Mouse (Mus musculus) thymus, postnatal 36 days (tissue): ENCODE measurements around the gene Ccm2l.

Source experiments
- DNase-seq, 2 experiments: peaks; one replicate each; pipeline ENCODE4 v3.0.0; 2022; ENCODE audit warnings: mixed read lengths in 2 of 2

Ccm2l gene

GRCm38 (mm10) chr2:153052700-153053351 lies 12.9 kb upstream of the Ccm2l start:
- DNase-seq, result peak; percentile 19 to 43

- no peak for DNase-seq
These were observed 11.9 kb upstream of the Ccm2l start for GRCm38 (mm10) chr2:153053896-153054295.

GRCm38 (mm10) chr2:153055270-153055920 lies 10.4 kb upstream of the Ccm2l start:
- no peak for DNase-seq

GRCm38 (mm10) chr2:153058365-153058764 lies 7.4 kb upstream of the Ccm2l start:
- DNase-seq, result no peak

- DNase-seq, result no peak
These were observed 5.5 kb upstream of the Ccm2l start for GRCm38 (mm10) chr2:153060216-153060615.

- no peak for DNase-seq
These were observed 2.4 kb upstream of the Ccm2l start for GRCm38 (mm10) chr2:153063394-153063793.

- no peak for DNase-seq
These were observed 1.4 kb upstream of the Ccm2l start for GRCm38 (mm10) chr2:153064190-153064970.

GRCm38 (mm10) chr2:153066991-153067390 lies 1.2 kb downstream of the Ccm2l start:
- no peak for DNase-seq

- peak in 1 of 2 experiments; percentile 11 for DNase-seq
These were observed 5.2 kb downstream of the Ccm2l start for GRCm38 (mm10) chr2:153070762-153071490.

- DNase-seq, result no peak
These were observed 5.9 kb downstream of the Ccm2l start for GRCm38 (mm10) chr2:153071491-153072184.

- DNase-seq, result no peak
These were observed 8.9 kb downstream of the Ccm2l start for GRCm38 (mm10) chr2:153074651-153075050.

- no peak for DNase-seq
These were observed 10.2 kb downstream of the Ccm2l start for GRCm38 (mm10) chr2:153075961-153076360.

- peak; percentile 56 to 70 for DNase-seq
These were observed 15.2 kb downstream of the Ccm2l start for GRCm38 (mm10) chr2:153080841-153081523.

GRCm38 (mm10) chr2:153081866-153082265 lies 16.1 kb downstream of the Ccm2l start:
- DNase-seq, result no peak

- DNase-seq, result no peak
These were observed 17.5 kb downstream of the Ccm2l start for GRCm38 (mm10) chr2:153083275-153083674.

GRCm38 (mm10) chr2:153083824-153084223 lies 18.1 kb downstream of the Ccm2l start:
- no peak for DNase-seq

- DNase-seq, result no peak
These were observed 18.7 kb downstream of the Ccm2l start for GRCm38 (mm10) chr2:153084261-153084976.

GRCm38 (mm10) chr2:153085556-153085955 lies 19.8 kb downstream of the Ccm2l start:
- no peak for DNase-seq

- DNase-seq, result no peak
These were observed 20.4 kb downstream of the Ccm2l start for GRCm38 (mm10) chr2:153086166-153086565.

- DNase-seq, result no peak
These were observed 21.3 kb downstream of the Ccm2l start for GRCm38 (mm10) chr2:153087091-153087490.

GRCm38 (mm10) chr2:153089316-153089715 lies 23.6 kb downstream of the Ccm2l start:
- no peak for DNase-seq
